Mouse (Mus musculus): ENCODE data around the gene Def8.
"Not testable (repeated sequence)": the region's sequence is repeated elsewhere in the genome, so short reads cannot be mapped to it uniquely, and the experiment has no call there.

The Def8 gene

GRCm38 (mm10) chr8:123420525-123421281 lies 2.6 kb upstream of the Def8 start:
- Histone ChIP-seq H3K27me3 (ENCODE audit: control insufficient read depth, insufficient read depth, low read length, poor library complexity, severe bottlenecking) (no peaks in the 10 kb centered on the region), H3K36me3 (ENCODE audit: control insufficient read depth, insufficient read depth, low read length, poor library complexity, severe bottlenecking) (no peaks in the 10 kb centered on the region)
- no peak for DNase-seq (ENCODE audit: low read depth, low spot score)

GRCm38 (mm10) chr8:123421325-123421724 lies 2.0 kb upstream of the Def8 start:
- Histone ChIP-seq H3K27me3 (ENCODE audit: control insufficient read depth, insufficient read depth, low read length, poor library complexity, severe bottlenecking) (no peaks in the 10 kb centered on the region), H3K36me3 (ENCODE audit: control insufficient read depth, insufficient read depth, low read length, poor library complexity, severe bottlenecking) (no peaks in the 10 kb centered on the region)
- no peak for DNase-seq (ENCODE audit: low read depth, low spot score)

- Histone ChIP-seq H3K36me3 (ENCODE audit: control insufficient read depth, insufficient read depth, low read length, poor library complexity, severe bottlenecking) (no peaks in the 10 kb centered on the region), H3K27me3 (ENCODE audit: control insufficient read depth, insufficient read depth, low read length, poor library complexity, severe bottlenecking) (no peaks in the 10 kb centered on the region)
- peak; percentile 77 for DNase-seq (ENCODE audit: low read depth, low spot score)
Observed at GRCm38 (mm10) chr8:123422056-123422780, 1.1 kb upstream of the Def8 start.

- no peaks in the 10 kb centered on the region for H3K27me3 ChIP-seq (ENCODE audit: control insufficient read depth, insufficient read depth, low read length, poor library complexity, severe bottlenecking)
- no peak for DNase-seq (ENCODE audit: low read depth, low spot score)
Observed at GRCm38 (mm10) chr8:123422781-123423159, 557 bp upstream of the Def8 start.

GRCm38 (mm10) chr8:123426511-123427509 lies 3.5 kb downstream of the Def8 start:
- H3K36me3 ChIP-seq (ENCODE audit: control insufficient read depth, insufficient read depth, low read length, poor library complexity, severe bottlenecking), result no peaks in the 10 kb centered on the region
- DNase-seq (ENCODE audit: low read depth, low spot score), result no peak
- H3K27me3 ChIP-seq (ENCODE audit: control insufficient read depth, insufficient read depth, low read length, poor library complexity, severe bottlenecking), result no peaks in the 10 kb centered on the region

More at GRCm38 (mm10) chr8:123422781-123423159, 557 bp upstream of the Def8 start:
- H3K36me3 ChIP-seq (ENCODE audit: control insufficient read depth, insufficient read depth, low read length, poor library complexity, severe bottlenecking), result no peaks in the 10 kb centered on the region

- DNase-seq (ENCODE audit: low read depth, low spot score), result no peak
- H3K27me3 ChIP-seq (ENCODE audit: control insufficient read depth, insufficient read depth, low read length, poor library complexity, severe bottlenecking), result no peaks in the 10 kb centered on the region
- no peaks in the 10 kb centered on the region for H3K36me3 ChIP-seq (ENCODE audit: control insufficient read depth, insufficient read depth, low read length, poor library complexity, severe bottlenecking)
Observed at GRCm38 (mm10) chr8:123427639-123428275, 4.4 kb downstream of the Def8 start.

- no peaks in the 10 kb centered on the region for H3K27me3 ChIP-seq (ENCODE audit: control insufficient read depth, insufficient read depth, low read length, poor library complexity, severe bottlenecking)
- DNase-seq (ENCODE audit: low read depth, low spot score), result no peak
- no peaks in the 10 kb centered on the region for H3K36me3 ChIP-seq (ENCODE audit: control insufficient read depth, insufficient read depth, low read length, poor library complexity, severe bottlenecking)
Observed at GRCm38 (mm10) chr8:123428343-123428893, 5.1 kb downstream of the Def8 start.

GRCm38 (mm10) chr8:123428939-123429721 lies 5.8 kb downstream of the Def8 start:
- DNase-seq (ENCODE audit: low read depth, low spot score), result no peak
- H3K36me3 ChIP-seq (ENCODE audit: control insufficient read depth, insufficient read depth, low read length, poor library complexity, severe bottlenecking), result no peaks in the 10 kb centered on the region
- no peaks in the 10 kb centered on the region for H3K27me3 ChIP-seq (ENCODE audit: control insufficient read depth, insufficient read depth, low read length, poor library complexity, severe bottlenecking)

GRCm38 (mm10) chr8:123429722-123430013 lies 6.3 kb downstream of the Def8 start:
- not testable (repeated sequence) for DNase-seq (ENCODE audit: low read depth, low spot score); H3K36me3 ChIP-seq (ENCODE audit: control insufficient read depth, insufficient read depth, low read length, poor library complexity, severe bottlenecking); H3K27me3 ChIP-seq (ENCODE audit: control insufficient read depth, insufficient read depth, low read length, poor library complexity, severe bottlenecking)

GRCm38 (mm10) chr8:123430936-123431335 lies 7.6 kb downstream of the Def8 start:
- not testable (repeated sequence) for H3K27me3 ChIP-seq (ENCODE audit: control insufficient read depth, insufficient read depth, low read length, poor library complexity, severe bottlenecking); H3K36me3 ChIP-seq (ENCODE audit: control insufficient read depth, insufficient read depth, low read length, poor library complexity, severe bottlenecking); DNase-seq (ENCODE audit: low read depth, low spot score)

- Histone ChIP-seq H3K36me3 (ENCODE audit: control insufficient read depth, insufficient read depth, low read length, poor library complexity, severe bottlenecking) (no peaks in the 10 kb centered on the region), H3K27me3 (ENCODE audit: control insufficient read depth, insufficient read depth, low read length, poor library complexity, severe bottlenecking) (no peaks in the 10 kb centered on the region)
- DNase-seq (ENCODE audit: low read depth, low spot score), result no peak
Observed at GRCm38 (mm10) chr8:123431616-123432365, 8.5 kb downstream of the Def8 start.

GRCm38 (mm10) chr8:123432381-123432780 lies 9.1 kb downstream of the Def8 start:
- DNase-seq (ENCODE audit: low read depth, low spot score), result no peak
- no peaks in the 10 kb centered on the region for H3K36me3 ChIP-seq (ENCODE audit: control insufficient read depth, insufficient read depth, low read length, poor library complexity, severe bottlenecking)
- no peaks in the 10 kb centered on the region for H3K27me3 ChIP-seq (ENCODE audit: control insufficient read depth, insufficient read depth, low read length, poor library complexity, severe bottlenecking)
